Comparison of ENCODE assay signal across 8 mouse cellular contexts in the genomic region with DNA sequence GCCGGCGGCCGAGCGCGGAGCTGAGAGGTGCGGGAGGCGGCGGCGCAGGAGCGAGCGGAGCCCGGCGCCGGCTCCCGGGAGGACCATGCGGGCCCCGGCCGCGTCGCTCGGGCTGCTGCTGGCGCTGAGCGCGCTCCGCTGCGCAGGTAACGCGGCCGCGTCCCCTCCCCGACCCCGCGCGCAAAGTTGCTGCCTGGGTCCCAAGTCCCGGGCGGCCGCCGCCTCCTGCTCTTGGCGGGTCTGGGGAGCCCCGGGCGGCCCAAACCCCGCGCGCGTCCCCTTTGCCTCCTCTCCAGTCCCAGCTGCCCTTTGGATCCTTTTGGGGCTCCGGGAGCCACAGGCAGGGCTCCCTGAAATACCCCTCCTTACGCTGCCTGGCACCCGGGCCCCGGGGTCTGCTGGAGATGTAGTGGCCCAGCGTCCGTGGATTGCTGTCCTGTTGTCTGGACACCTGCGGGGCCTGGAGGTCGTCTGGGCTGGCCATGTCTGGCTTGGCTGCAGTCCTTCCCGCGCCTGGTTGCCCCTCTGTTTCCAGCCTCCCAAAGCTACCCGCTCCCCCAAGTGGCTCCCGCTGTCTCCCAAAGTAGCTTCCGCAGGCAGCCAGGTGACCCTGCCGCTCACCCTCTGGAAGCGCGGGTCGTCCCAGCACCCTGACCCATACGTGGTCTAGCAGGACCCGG. TPM values are rescaled to one million over a fixed set of nuclear protein-coding genes. Genes with fewer than 3 reads are reported as not detected.
DNase-seq lines count a peak whose midpoint lies in the region; ATAC-seq lines count a peak whose summit lies in the region.

No protein-coding gene starts in this region.

- H3K9ac ChIP-seq in heart, embryonic 15.5 days = 0 out of 2 replicates have a peak overlapping the region, but pooled peaks have one; percentile 14
- H3K9ac ChIP-seq in hindbrain, embryonic 11.5 days (ENCODE audit: low read depth, low read length) = peak overlapping the region; percentile 49
- H3K9ac ChIP-seq in midbrain, embryonic 12.5 days (replicated peaks) = peak overlapping the region; percentile 59

- under 1% methylated on average over 44 of the region's 64 CpGs for WGBS in heart, embryonic 15.5 days
- WGBS in hindbrain, embryonic 11.5 days = under 1% methylated on average over 46 of the region's 64 CpGs
- under 1% methylated on average over 63 of the region's 64 CpGs for WGBS in midbrain, embryonic 12.5 days

- H3K4me1 ChIP-seq in heart, embryonic 15.5 days (replicated peaks) = peaks cover 19% of the 10 kb centered on the region
- peaks cover 5% of the 10 kb centered on the region for H3K4me1 ChIP-seq in hindbrain, embryonic 11.5 days (replicated peaks; ENCODE audit: control insufficient read depth, insufficient read depth, low read length)
- peaks cover 41% of the 10 kb centered on the region for H3K4me1 ChIP-seq in midbrain, embryonic 12.5 days

- H3K27ac ChIP-seq in heart, embryonic 15.5 days = no peak overlapping the region
- H3K27ac ChIP-seq in hindbrain, embryonic 11.5 days (ENCODE audit: low read depth, low read length) = no peak overlapping the region
- H3K27ac ChIP-seq in midbrain, embryonic 12.5 days (replicated peaks) = peak overlapping the region; percentile 46

- intact Hi-C loops in heart, postnatal 10 days (cut with DNase I) = no loop called here

- no peaks in the 10 kb centered on the region for H3K9me3 ChIP-seq in heart, embryonic 15.5 days (replicated peaks)
- no peaks in the 10 kb centered on the region for H3K9me3 ChIP-seq in hindbrain, embryonic 11.5 days (ENCODE audit: control insufficient read depth, low read length)
- H3K9me3 ChIP-seq in midbrain, embryonic 12.5 days = no peaks in the 10 kb centered on the region

- peaks cover 93% of the 10 kb centered on the region for H3K27me3 ChIP-seq in heart, embryonic 15.5 days
- peaks cover 40% of the 10 kb centered on the region for H3K27me3 ChIP-seq in hindbrain, embryonic 11.5 days (ENCODE audit: control insufficient read depth, insufficient read depth, low read length)
- peaks cover 84% of the 10 kb centered on the region for H3K27me3 ChIP-seq in midbrain, embryonic 12.5 days

- ATAC-seq in heart, embryonic 15.5 days (replicated peaks; ENCODE audit: insufficient number of reproducible peaks, insufficient read depth, low FRiP score, low read depth) = no peak
- peak; percentile 13; the same call in 1 of the 2 replicates for ATAC-seq in hindbrain, embryonic 11.5 days (ENCODE audit: low FRiP score)
- peak; percentile 1; the same call in 1 of the 2 replicates for ATAC-seq in midbrain, embryonic 12.5 days (ENCODE audit: low FRiP score, low read depth)
- no peak for ATAC-seq in granulocyte monocyte progenitor cell, adult 5-6 weeks (replicated peaks; ENCODE audit: poor library complexity, severe bottlenecking)

- peak overlapping the region; percentile 92 for H3K4me2 ChIP-seq in heart, embryonic 15.5 days
- H3K4me2 ChIP-seq in hindbrain, embryonic 11.5 days (replicated peaks; ENCODE audit: low read depth, low read length) = peak overlapping the region; percentile 70
- H3K4me2 ChIP-seq in midbrain, embryonic 12.5 days (replicated peaks) = peak overlapping the region; percentile 95

- H3K4me3 ChIP-seq in heart, embryonic 15.5 days = peak overlapping the region; percentile 53
- H3K4me3 ChIP-seq in hindbrain, embryonic 11.5 days (ENCODE audit: low read depth, low read length) = peak overlapping the region; percentile 46
- peak overlapping the region; percentile 58 for H3K4me3 ChIP-seq in midbrain, embryonic 12.5 days

- no peak for DNase-seq in heart, postnatal 10 days
- peak; percentile 54 for DNase-seq in R1 (ENCODE audit: low read depth, low spot score)
- DNase-seq in hindbrain, embryonic 11.5 days (ENCODE audit: low spot score) = peak; percentile 45
- DNase-seq in ovary, postnatal 10 days (ENCODE audit: low spot score) = no peak
- DNase-seq in kidney, adult 11 months = no peak

- H3K36me3 ChIP-seq in heart, embryonic 15.5 days = no peaks in the 10 kb centered on the region
- H3K36me3 ChIP-seq in hindbrain, embryonic 11.5 days (ENCODE audit: control insufficient read depth, insufficient read depth, low read length) = no peaks in the 10 kb centered on the region
- no peaks in the 10 kb centered on the region for H3K36me3 ChIP-seq in midbrain, embryonic 12.5 days

RNA-seq across cellular contexts. Expression of a gene that starts 1.1 kb away (rescaled TPM):
- polyA plus RNA-seq in heart, embryonic 15.5 days (2015; fragmentation: Nextera tagmentation; extraction: Ambion mirVana) = 0.01 TPM in 1 of 2 replicates, not detected in the other
- total RNA-seq in heart, postnatal 10 days (2021) = under 1 TPM in 1 of 2 experiments, not detected in 1; 0.02 TPM
- polyA plus RNA-seq in hindbrain, embryonic 11.5 days (2014; fragmentation: Nextera tagmentation; extraction: Ambion mirVana) = 0.70 and 0.74 TPM in 2 replicates
- polyA plus RNA-seq in midbrain, embryonic 12.5 days (2016; fragmentation: Nextera tagmentation; extraction: Ambion mirVana) = 1.4 and 1.8 TPM in 2 replicates
- not detected in 2 replicates for total RNA-seq in granulocyte monocyte progenitor cell, adult 5-6 weeks (2014; fragmentation: Nextera tagmentation)
- total RNA-seq in granulocyte monocyte progenitor cell, adult 5-6 weeks (2017) = not detected in 2 replicates

RNA-seq across cellular contexts. Expression of a gene that starts 57.1 kb away (rescaled TPM):
- polyA plus RNA-seq in heart, embryonic 15.5 days (2015; fragmentation: Nextera tagmentation; extraction: Ambion mirVana) = 9.8 and 18.4 TPM in 2 replicates
- total RNA-seq in heart, postnatal 10 days (2021) = 1 to 10 TPM; 4.8 to 5.0 TPM
- polyA plus RNA-seq in hindbrain, embryonic 11.5 days (2014; fragmentation: Nextera tagmentation; extraction: Ambion mirVana) = 48.6 and 50.1 TPM in 2 replicates
- polyA plus RNA-seq in midbrain, embryonic 12.5 days (2016; fragmentation: Nextera tagmentation; extraction: Ambion mirVana) = 58.8 and 62.7 TPM in 2 replicates
- total RNA-seq in granulocyte monocyte progenitor cell, adult 5-6 weeks (2014; fragmentation: Nextera tagmentation) = 10.3 and 15.1 TPM in 2 replicates
- total RNA-seq in granulocyte monocyte progenitor cell, adult 5-6 weeks (2017) = 11.7 and 12.2 TPM in 2 replicates

Comparison
In these comparisons a context has a peak if more than half of its experiments do, and no peak if none do; other contexts are left out.
1. ATAC-seq: peak in hindbrain, embryonic 11.5 days (single experiment) and midbrain, embryonic 12.5 days (single experiment); none in heart, embryonic 15.5 days (single experiment) and granulocyte monocyte progenitor cell, adult 5-6 weeks (single experiment).
2. DNase-seq: peak in R1 (single experiment) and hindbrain, embryonic 11.5 days (single experiment); none in heart, postnatal 10 days (0 of 2), ovary, postnatal 10 days (single experiment) and kidney, adult 11 months (single experiment).
3. Peak in every context shown above with its lines, with median percentiles within 50 percentile points of each other: H3K4me2 ChIP-seq, H3K4me3 ChIP-seq and H3K9ac ChIP-seq.